Mouse (Mus musculus) heart, adult 2 months (tissue): ENCODE measurements at regions not wholly inside any gene's neighbourhood (a gene's known extent, or its start where the extent isn't known, plus 50 kb on each side); places are given as distances from the start of the nearest gene placed in this dataset.

ENCODE experiments used
- CTCF ChIP-seq: fragments of 200-600 bp; IDR thresholded peaks from 2 replicates; pipeline ENCODE4 v1.8.1; 2022; ENCODE audit warnings: antibody characterized with exemption, mild to moderate bottlenecking, moderate library complexity
- EP300 ChIP-seq: fragments of 200-500 bp; IDR thresholded peaks from 2 replicates; pipeline ENCODE4 v1.6.1; 2011; ENCODE audit warnings: low read depth, low read length, control low read depth; ENCODE audit not compliant: insufficient read depth
- POLR2A ChIP-seq: fragments of 200-500 bp; IDR thresholded peaks from 2 replicates; pipeline ENCODE4 v1.6.1; 2011; ENCODE audit warnings: mild to moderate bottlenecking, low read depth, low read length, control low read depth; ENCODE audit not compliant: insufficient read depth

DNA sequence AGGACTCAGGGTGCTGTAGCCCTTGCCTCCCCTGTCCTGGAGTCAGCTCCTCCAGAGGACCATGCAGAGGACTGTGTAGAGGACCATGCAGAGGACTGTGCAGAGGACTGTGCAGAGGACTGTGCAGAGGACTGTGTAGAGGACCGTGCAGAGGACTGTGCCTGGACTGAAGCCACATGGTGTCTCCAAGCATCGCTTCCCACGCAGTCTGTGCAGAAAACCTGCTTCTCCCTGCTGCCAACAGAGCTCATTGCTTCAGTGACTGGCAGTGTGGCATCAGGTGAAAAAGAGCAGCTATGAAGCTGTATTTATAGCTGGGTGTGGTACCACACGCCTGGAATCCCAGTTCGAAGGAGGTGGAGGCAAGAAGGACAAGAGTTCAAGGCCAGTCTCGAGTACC lies 128.9 kb upstream of the Slc22a12 start:
- TF ChIP-seq POLR2A = no peak
- TF ChIP-seq CTCF = no peak
- TF ChIP-seq EP300 = no peak
